Mouse (Mus musculus) left cerebral cortex, adult 9 months (tissue): Measurements from ENCODE around the gene Sart3.

ENCODE experiments used
- DNase-seq, 2 experiments: peaks; one replicate each; pipeline ENCODE4 v3.0.0; 2022; ENCODE audit warnings: low spot score in 2 of 2

The Sart3 gene

GRCm38 (mm10) chr5:113725417-113725816, 46.9 kb downstream of the Sart3 start:
- no peak for DNase-seq

DNA sequence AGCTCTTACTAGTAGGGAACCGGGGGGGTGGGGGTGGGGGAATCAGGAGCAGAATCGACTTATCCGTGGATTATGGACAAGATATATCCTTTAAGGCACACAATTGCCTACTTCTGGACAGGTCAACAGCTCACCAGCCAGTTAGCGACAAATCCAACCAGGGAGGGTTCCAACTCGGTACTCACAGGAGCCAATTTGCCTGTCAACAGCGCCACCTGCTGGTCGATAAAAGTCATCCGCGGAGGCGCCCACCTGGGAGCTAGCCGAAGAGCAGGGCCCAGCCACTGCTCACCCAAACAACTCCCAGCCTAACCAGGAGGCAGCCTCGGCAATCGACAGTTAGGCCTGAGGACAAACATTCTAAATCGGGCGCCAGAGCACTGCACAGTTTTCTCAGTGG, 47.9 kb downstream of the Sart3 start, which contains the start of gene 1700069L16Rik:
1700069L16Rik (minus strand) TSS at position 327 of the 400 bp plus-strand sequence.
- DNase-seq = peak in 1 of 2 experiments; percentile 87

GRCm38 (mm10) chr5:113723567-113724237, 48.6 kb downstream of the Sart3 start:
- DNase-seq = no peak

- DNase-seq = no peak
Observed at GRCm38 (mm10) chr5:113722224-113723013, 49.9 kb downstream of the Sart3 start.

- no peak for DNase-seq
Observed at GRCm38 (mm10) chr5:113719221-113719661, 53.1 kb downstream of the Sart3 start.

- peak in 1 of 2 experiments; percentile 77 for DNase-seq
Observed at GRCm38 (mm10) chr5:113716581-113717388, 55.5 kb downstream of the Sart3 start.

- no peak for DNase-seq
Observed at GRCm38 (mm10) chr5:113712861-113713260, 59.4 kb downstream of the Sart3 start.

DNA sequence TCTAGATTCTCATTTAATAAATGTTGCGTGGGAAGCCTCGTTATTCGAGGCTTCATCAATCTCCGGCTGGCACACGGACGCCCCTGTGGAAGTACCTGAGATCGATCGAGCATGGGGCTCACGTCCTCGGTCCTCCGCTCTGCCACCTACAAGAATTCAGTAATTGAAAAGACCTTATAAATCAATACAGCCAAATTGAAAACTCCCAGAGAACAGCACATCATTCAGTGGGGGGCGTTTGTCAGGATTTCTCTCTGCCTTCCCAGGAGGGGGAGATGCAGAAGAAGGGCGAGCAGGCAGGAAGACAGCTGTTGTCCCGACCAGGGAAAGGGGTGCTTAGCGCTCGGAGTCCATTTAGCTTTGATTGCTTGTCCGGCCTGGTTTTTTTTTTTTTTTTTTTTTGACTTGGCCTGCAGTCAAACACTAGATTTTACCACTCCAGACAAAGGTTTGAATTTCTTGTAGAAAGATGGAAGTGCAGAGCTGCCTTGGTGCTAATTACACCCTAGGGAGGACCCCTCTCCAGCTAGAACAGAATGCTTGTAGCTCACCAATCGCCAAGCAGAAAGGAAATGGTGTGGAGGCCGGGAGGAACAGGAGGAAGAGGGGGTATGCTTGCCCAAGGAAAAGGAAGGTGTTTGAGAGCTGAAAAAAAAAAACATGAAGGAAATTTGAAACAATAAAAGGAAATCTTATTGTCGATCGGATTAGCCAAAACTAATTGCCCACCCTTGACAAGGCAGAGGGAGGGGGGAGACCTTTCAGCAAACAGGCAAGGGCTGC, 68.3 kb downstream of the Sart3 start:
- DNase-seq = no peak

DNA sequence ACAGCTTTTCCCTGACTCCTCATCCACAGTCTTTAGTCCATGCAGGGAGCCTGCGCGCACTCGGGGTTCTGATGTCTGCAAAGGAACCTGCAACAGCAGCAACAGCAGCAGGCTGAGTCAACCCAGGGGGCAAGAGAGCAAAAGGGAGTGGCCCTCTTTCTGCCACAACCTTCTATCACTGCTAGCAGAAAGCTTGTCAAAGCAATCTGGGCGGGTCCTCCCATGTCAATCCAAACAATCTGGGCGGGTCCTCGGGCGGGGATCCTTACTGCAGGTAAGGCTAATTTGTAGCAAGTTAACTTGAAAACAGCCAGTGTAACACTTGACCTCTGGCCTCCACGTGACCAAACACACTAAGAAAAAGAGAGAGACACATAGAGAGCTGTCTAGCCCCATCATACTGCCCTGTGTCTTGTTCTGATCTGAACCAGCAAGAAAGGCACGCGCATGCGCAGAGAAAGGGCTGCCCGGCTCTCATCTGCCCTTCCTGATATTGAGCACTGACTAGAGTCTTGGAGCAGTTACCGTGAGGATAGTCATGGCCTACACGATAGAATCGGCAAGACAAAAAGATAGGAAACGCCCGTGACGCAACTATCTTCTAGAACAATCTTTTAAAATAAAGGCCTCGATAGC, 71.8 kb downstream of the Sart3 start:
- no peak for DNase-seq

GRCm38 (mm10) chr5:113694415-113694814, 77.9 kb downstream of the Sart3 start:
- no peak for DNase-seq

- no peak for DNase-seq
Observed at GRCm38 (mm10) chr5:113694000-113694399, 78.3 kb downstream of the Sart3 start.

- DNase-seq = no peak
Observed at GRCm38 (mm10) chr5:113693196-113693755, 79.0 kb downstream of the Sart3 start.
